Mouse (Mus musculus) limb, embryonic 13.5 days (tissue): Measurements from ENCODE around the gene Mocs3. TPM values are rescaled to one million over a fixed set of nuclear protein-coding genes. Genes with fewer than 3 reads are reported as not detected.
A peak's percentile ranks its signal among the peaks of the same experiment; 100 is the strongest.

ENCODE experiments used
- ATAC-seq: fragments of 200-750 bp; cut with Nextera tagmentation; 2 replicates; pipeline ENCODE4 v1.8.0; 2017; ENCODE audit warnings: low read depth, moderate number of reproducible peaks, moderate TSS enrichment; ENCODE audit not compliant: low FRiP score
- H3K27ac ChIP-seq: fragments of 300-500 bp; sonication (generic); 2 replicates; pipeline ENCODE4 v1.5.1; 2015; ENCODE audit warnings: inconsistent platforms, mild to moderate bottlenecking, moderate library complexity
- H3K27me3 ChIP-seq: fragments of 300-500 bp; sonication (generic); 2 replicates; pipeline ENCODE4 v1.6.1; 2015; ENCODE audit warnings: mild to moderate bottlenecking, inconsistent platforms
- H3K36me3 ChIP-seq: fragments of 300-500 bp; sonication (generic); 2 replicates; pipeline ENCODE4 v1.6.1; 2015; ENCODE audit warnings: inconsistent platforms, mild to moderate bottlenecking, moderate library complexity
- H3K4me1 ChIP-seq: fragments of 300-500 bp; sonication (generic); 2 replicates; pipeline ENCODE4 v1.6.1; 2015; ENCODE audit warnings: inconsistent platforms
- H3K4me2 ChIP-seq: fragments of 300-500 bp; sonication (generic); replicated peaks from 2 replicates; pipeline ENCODE4 v1.6.1; 2015; ENCODE audit warnings: inconsistent platforms, mild to moderate bottlenecking, moderate library complexity
- H3K4me3 ChIP-seq: fragments of 300-500 bp; sonication (generic); 2 replicates; pipeline ENCODE4 v1.5.1; 2015; ENCODE audit warnings: moderate library complexity, mild to moderate bottlenecking, inconsistent platforms
- H3K9ac ChIP-seq: fragments of 300-500 bp; sonication (generic); 2 replicates; pipeline ENCODE4 v1.6.1; 2015; ENCODE audit warnings: mild to moderate bottlenecking, inconsistent platforms
- H3K9me3 ChIP-seq: fragments of 300-500 bp; sonication (generic); 2 replicates; pipeline ENCODE4 v1.6.1; 2016; ENCODE audit warnings: inconsistent platforms
- WGBS: fragments of 180-500 bp; shearing (Covaris S2); methylation state at CpG from one replicate; pipeline ENCODE4 v1.1.7; 2015; 5-methylcytosine and 5-hydroxymethylcytosine counted together
- polyA plus RNA-seq: library from polyadenylated mRNA; unstranded; fragments of >200 nt; fragmentation: Nextera tagmentation; extraction: Ambion mirVana; gene quantifications from 2 replicates; pipeline ENCODE4 v1.2.1, GENCODE M21; 2015

The Mocs3 gene
- 6.7 and 7.0 TPM in 2 replicates for polyA plus RNA-seq

GRCm38 (mm10) chr2:168230026-168230728 lies at the start of gene Mocs3, which contains the start of the genes Gm20716 and Dpm1:
Gene Mocs3, plus strand, starts transcription at chr2:168230622.
Gene Gm20716, minus strand, starts transcription at chr2:168230364.
Gene Dpm1, minus strand, starts transcription at chr2:168230591.
- H3K27me3 ChIP-seq: no peaks in the 10 kb centered on the region
- peak within 1 kb of the TSS; percentile 87 for H3K9ac ChIP-seq
- H3K4me2 ChIP-seq: peak within 1 kb of the TSS; percentile 99
- H3K4me1 ChIP-seq: peaks cover 34% of the 10 kb centered on the region
- peaks cover 43% of the 10 kb centered on the region for H3K36me3 ChIP-seq
- no peaks in the 10 kb centered on the region for H3K9me3 ChIP-seq
- WGBS: under 1% methylated on average over 73 of the region's 73 CpGs
- peak within 1 kb of the TSS; percentile 100 for H3K4me3 ChIP-seq
- peak within 1 kb of the TSS; percentile 91 for H3K27ac ChIP-seq
- ATAC-seq: peak; percentile 88

- ATAC-seq: no peak
- no peaks in the 10 kb centered on the region for H3K9me3 ChIP-seq
- H3K27me3 ChIP-seq: no peaks in the 10 kb centered on the region
- no peak overlapping the region for H3K9ac ChIP-seq
- 79% methylated on average over 2 of the region's 2 CpGs for WGBS
- no peak overlapping the region for H3K4me2 ChIP-seq
- no peak overlapping the region for H3K27ac ChIP-seq
- peaks cover 52% of the 10 kb centered on the region for H3K4me1 ChIP-seq
- H3K36me3 ChIP-seq: peaks cover 29% of the 10 kb centered on the region
- H3K4me3 ChIP-seq: no peak overlapping the region
Observed at GRCm38 (mm10) chr2:168191856-168192255, 38.6 kb upstream of the Mocs3 start.

DNA sequence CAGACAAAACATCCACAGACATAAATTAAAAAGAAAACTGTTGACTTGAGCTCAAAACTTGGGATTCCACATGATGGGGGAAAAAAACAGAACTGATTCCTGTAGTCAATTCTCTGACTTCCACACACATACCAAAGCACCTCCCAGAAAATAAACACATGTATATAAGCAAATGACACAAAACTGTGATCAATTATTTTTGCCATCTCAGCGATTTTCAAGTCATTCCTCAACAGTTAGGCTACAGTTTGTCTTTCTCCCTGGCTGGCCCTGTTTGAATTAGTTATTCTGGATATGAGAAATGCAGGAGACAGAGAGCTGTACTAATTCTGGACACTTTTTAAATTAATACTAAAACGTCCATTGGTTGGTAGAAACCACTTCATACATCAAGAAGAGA lies 36.7 kb upstream of the Mocs3 start:
- no peak overlapping the region for H3K9ac ChIP-seq
- H3K27ac ChIP-seq: no peak overlapping the region
- H3K36me3 ChIP-seq: peaks cover 25% of the 10 kb centered on the region
- H3K27me3 ChIP-seq: no peaks in the 10 kb centered on the region
- ATAC-seq: no peak
- no peak overlapping the region for H3K4me3 ChIP-seq
- peaks cover 64% of the 10 kb centered on the region for H3K4me1 ChIP-seq
- no peak overlapping the region for H3K4me2 ChIP-seq
- 75% methylated on average over 2 of the region's 2 CpGs for WGBS
- no peaks in the 10 kb centered on the region for H3K9me3 ChIP-seq

GRCm38 (mm10) chr2:168195721-168196120 lies 34.7 kb upstream of the Mocs3 start:
- no peak for ATAC-seq
- Histone ChIP-seq H3K36me3 (peaks cover 31% of the 10 kb centered on the region), H3K27ac (no peak overlapping the region), H3K9ac (no peak overlapping the region), H3K4me1 (peaks cover 69% of the 10 kb centered on the region), H3K27me3 (no peaks in the 10 kb centered on the region), H3K4me3 (no peak overlapping the region), H3K4me2 (no peak overlapping the region), H3K9me3 (no peaks in the 10 kb centered on the region)
- WGBS: 70% methylated on average over 2 of the region's 2 CpGs

DNA sequence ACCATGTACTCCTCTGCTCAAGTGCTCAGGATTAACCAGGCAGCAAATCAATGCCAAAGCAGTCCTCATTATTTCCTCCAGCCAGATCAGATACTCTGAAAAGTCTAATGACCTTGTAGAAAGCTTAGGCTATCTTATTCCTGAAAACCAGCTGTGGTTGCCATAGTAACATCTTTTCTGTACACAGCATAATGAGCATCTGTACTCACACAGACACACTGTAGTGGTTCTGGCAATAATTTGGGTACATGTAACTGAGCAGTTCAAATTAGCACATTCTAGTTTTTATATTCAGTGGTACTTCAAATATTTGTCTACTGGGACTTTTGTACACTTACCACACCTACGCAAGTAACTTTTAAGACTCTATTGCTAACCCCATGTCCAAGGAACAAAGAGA lies 32.0 kb upstream of the Mocs3 start:
- H3K27ac ChIP-seq: no peak overlapping the region
- ATAC-seq: no peak
- H3K4me2 ChIP-seq: no peak overlapping the region
- peaks cover 39% of the 10 kb centered on the region for H3K36me3 ChIP-seq
- H3K9me3 ChIP-seq: no peaks in the 10 kb centered on the region
- H3K4me3 ChIP-seq: no peak overlapping the region
- H3K4me1 ChIP-seq: peaks cover 62% of the 10 kb centered on the region
- 72% methylated on average over 1 of the region's 1 CpGs for WGBS
- no peak overlapping the region for H3K9ac ChIP-seq
- H3K27me3 ChIP-seq: no peaks in the 10 kb centered on the region

- peaks cover 48% of the 10 kb centered on the region for H3K36me3 ChIP-seq
- H3K4me2 ChIP-seq: peak overlapping the region; percentile 42
- no peaks in the 10 kb centered on the region for H3K27me3 ChIP-seq
- no peak for ATAC-seq
- 82% methylated on average over 4 of the region's 4 CpGs for WGBS
- peaks cover 66% of the 10 kb centered on the region for H3K4me1 ChIP-seq
- no peaks in the 10 kb centered on the region for H3K9me3 ChIP-seq
- no peak overlapping the region for H3K4me3 ChIP-seq
- no peak overlapping the region; the same call in 1 of the 2 replicates for H3K27ac ChIP-seq
- no peak overlapping the region for H3K9ac ChIP-seq
Observed at GRCm38 (mm10) chr2:168199476-168199875, 30.9 kb upstream of the Mocs3 start.

DNA sequence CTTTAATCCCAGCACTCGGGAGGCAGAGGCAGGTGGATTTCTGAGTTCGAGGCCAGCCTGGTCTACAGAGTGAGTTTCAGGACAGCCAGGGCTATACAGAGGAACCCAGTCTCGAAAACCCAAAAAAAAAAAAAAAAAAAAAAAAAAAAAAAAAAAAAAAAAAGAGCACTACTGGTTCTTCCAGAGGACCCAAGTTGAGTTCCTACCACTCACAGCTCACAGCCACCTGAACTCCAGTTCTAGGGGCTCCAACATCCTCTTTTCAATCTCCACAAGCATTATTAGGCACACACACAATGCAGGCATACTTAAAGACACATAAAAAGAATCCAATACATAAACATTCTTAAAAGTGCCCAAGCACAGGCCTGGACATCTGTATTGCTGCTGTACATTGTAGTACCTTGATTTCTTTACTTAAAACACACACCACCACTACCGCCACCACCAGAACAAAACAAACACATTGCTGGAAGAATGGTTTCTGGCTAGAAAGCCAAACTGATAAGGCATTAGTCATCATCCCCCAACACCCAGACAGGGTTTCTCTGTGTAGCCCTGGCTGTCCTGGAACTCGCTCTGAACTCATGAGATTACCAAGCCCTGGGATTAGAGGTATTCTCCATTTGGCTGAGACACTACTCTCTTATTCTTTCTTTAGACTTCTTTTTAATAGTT lies 30.3 kb upstream of the Mocs3 start:
- Histone ChIP-seq H3K9ac (no peak overlapping the region), H3K4me1 (peaks cover 72% of the 10 kb centered on the region), H3K9me3 (no peaks in the 10 kb centered on the region), H3K36me3 (peaks cover 54% of the 10 kb centered on the region), H3K4me2 (no peak overlapping the region), H3K27ac (no peak overlapping the region), H3K4me3 (no peak overlapping the region), H3K27me3 (no peaks in the 10 kb centered on the region)
- 86% methylated on average over 4 of the region's 5 CpGs for WGBS
- ATAC-seq: no peak

DNA sequence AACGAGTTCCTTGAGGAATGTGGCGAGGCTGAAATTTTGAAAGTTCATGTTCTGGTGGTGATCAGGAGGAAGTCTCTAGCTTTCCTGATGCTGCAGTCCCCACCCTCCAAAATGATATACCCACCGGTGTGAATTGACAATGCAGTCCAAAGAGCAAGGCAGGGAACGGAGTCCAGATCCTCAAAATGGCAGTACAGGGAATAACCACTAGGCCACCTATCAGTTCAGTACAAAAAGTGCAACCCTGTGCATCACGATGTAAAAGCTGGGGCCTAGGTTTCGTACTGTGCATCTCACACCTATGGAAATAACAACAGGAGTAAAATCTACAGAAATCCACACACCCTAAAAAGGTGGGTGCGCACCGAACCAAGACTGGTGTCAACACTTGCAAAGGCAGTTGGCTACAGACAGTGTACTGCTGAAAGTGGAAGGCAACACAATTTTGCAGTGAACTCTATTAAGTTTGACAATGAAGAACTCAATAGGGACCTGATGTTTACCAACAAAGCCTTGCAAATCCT lies 25.9 kb upstream of the Mocs3 start:
- Histone ChIP-seq H3K27me3 (no peaks in the 10 kb centered on the region), H3K9ac (peak overlapping the region; percentile 100), H3K4me1 (peaks cover 44% of the 10 kb centered on the region), H3K4me2 (peak overlapping the region; percentile 88), H3K4me3 (peak overlapping the region; percentile 100), H3K9me3 (no peaks in the 10 kb centered on the region), H3K27ac (no peak overlapping the region), H3K36me3 (peaks cover 46% of the 10 kb centered on the region)
- no peak for ATAC-seq
- WGBS: 83% methylated on average over 8 of the region's 8 CpGs

DNA sequence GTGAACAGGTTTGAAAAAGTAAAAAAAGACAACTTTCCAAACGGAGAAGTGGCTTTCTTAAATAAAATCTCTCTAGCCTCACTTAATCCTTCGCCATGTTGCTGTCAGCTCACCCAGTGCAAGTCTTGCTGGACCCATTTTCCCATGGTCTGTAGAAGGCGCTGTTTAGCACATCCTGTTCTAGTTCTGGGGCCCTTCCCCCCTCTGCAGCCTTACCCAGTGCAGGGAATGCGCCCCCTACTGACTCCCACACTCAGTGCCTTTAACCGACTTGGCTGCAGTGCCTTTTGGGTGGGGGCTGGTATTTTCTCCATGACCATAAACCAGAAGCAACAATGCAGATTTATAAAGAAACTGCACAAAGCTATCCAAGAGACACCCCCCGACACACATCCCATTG lies 25.2 kb upstream of the Mocs3 start:
- 4% methylated on average over 6 of the region's 6 CpGs for WGBS
- peak overlapping the region; percentile 99 for H3K27ac ChIP-seq
- H3K4me3 ChIP-seq: peak overlapping the region; percentile 100
- H3K4me1 ChIP-seq: peaks cover 38% of the 10 kb centered on the region
- H3K36me3 ChIP-seq: peaks cover 50% of the 10 kb centered on the region
- H3K9ac ChIP-seq: peak overlapping the region; percentile 100
- peak overlapping the region; percentile 88 for H3K4me2 ChIP-seq
- peak; percentile 45 for ATAC-seq
- H3K27me3 ChIP-seq: no peaks in the 10 kb centered on the region
- no peaks in the 10 kb centered on the region for H3K9me3 ChIP-seq

DNA sequence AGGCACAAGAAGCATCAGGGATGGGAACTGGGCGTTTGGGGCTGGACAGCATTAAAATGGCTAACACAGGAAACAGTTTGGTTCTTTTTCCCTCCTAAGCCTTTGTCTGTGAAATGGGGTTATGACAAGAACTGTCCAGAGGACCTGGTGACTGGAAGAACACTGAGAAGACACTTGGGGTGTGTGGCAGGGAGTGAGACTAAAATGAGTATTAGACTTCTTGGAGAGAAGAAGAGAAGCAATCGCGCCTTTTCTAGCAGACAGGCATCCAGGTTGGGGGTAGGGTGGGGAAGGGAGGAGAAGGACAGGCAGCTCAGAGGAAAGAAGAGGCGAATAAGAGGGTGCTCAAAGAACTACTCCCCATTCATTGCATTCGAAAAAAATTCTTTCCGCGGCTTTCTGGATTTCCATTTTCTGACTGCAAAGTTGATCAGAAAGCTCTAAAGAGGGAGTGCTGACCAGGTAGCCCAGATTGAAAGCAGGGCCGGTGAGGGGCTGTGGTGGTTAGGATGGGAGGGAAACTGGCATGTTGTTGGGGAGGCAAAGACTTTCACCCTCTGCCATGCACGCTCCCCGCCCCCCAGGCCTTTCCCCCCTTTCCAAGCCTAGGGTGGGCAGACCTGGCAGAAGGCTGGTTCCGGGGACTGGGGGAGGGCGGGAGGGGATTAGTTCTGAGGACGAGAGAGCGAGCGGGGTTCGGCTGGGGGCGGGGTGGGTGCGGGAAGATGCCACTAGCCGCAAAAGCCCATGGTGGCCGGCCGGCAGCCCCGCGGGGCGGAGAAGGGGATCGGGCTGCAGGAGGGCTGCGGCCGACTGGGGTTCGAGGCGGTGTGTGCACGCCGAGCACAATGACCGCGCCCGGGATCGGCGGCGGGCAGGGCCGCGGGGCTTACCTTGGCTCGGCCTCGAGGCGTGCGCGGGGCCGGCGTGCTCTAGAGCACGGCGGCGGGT lies 24.5 kb upstream of the Mocs3 start:
- no peak; the same call in 1 of the 2 replicates for ATAC-seq
- Histone ChIP-seq H3K27me3 (no peaks in the 10 kb centered on the region), H3K4me2 (peak overlapping the region; percentile 88), H3K4me1 (peaks cover 31% of the 10 kb centered on the region), H3K27ac (peak overlapping the region; percentile 99), H3K9ac (peak overlapping the region; percentile 100), H3K36me3 (peaks cover 52% of the 10 kb centered on the region), H3K4me3 (peak overlapping the region; percentile 100), H3K9me3 (no peaks in the 10 kb centered on the region)
- under 1% methylated on average over 37 of the region's 49 CpGs for WGBS

- ATAC-seq: peak; percentile 92
- no peaks in the 10 kb centered on the region for H3K9me3 ChIP-seq
- H3K27ac ChIP-seq: peak within 1 kb of the TSS; percentile 99
- H3K36me3 ChIP-seq: peaks cover 57% of the 10 kb centered on the region
- under 1% methylated on average over 71 of the region's 89 CpGs for WGBS
- H3K4me1 ChIP-seq: peaks cover 24% of the 10 kb centered on the region
- peak within 1 kb of the TSS; percentile 100 for H3K4me3 ChIP-seq
- peak within 1 kb of the TSS; percentile 88 for H3K4me2 ChIP-seq
- peak within 1 kb of the TSS; percentile 100 for H3K9ac ChIP-seq
- no peaks in the 10 kb centered on the region for H3K27me3 ChIP-seq
Observed at GRCm38 (mm10) chr2:168206725-168207644, 23.4 kb upstream of the Mocs3 start, which contains the start of gene Adnp. Gene Adnp, minus strand, starts transcription at chr2:168207112.
